Mouse (Mus musculus) E14TG2a.4 (cell line): ENCODE data around the gene Coro1c.

Source experiments
- CTCF ChIP-seq: conservative IDR thresholded peaks from 2 replicates; pipeline ENCODE4 v1.5.1; 2014; ENCODE audit warnings: low read length
- NANOG ChIP-seq: IDR thresholded peaks from 2 replicates; pipeline ENCODE4 v1.6.1; 2014; ENCODE audit warnings: borderline replicate concordance, low read length, mixed read lengths
- POU5F1 ChIP-seq: IDR thresholded peaks from 2 replicates; pipeline ENCODE4 v1.6.1; 2014; ENCODE audit warnings: low read length, borderline replicate concordance

GRCm38 (mm10) chr5:113814111-113815040, 94.2 kb downstream of the Coro1c start:
- TF ChIP-seq CTCF (no peak), POU5F1 (no peak), NANOG (no peak)
